Mouse (Mus musculus): ENCODE results near the gene Mastl. TPM values are rescaled to one million over a fixed set of nuclear protein-coding genes. Genes with fewer than 3 reads are reported as not detected.

The Mastl gene
- polyA plus RNA-seq (2017; shearing (Covaris generic)) = 1.1 TPM

GRCm38 (mm10) chr2:23155777-23156607 lies at the start of gene Mastl, which contains the start of gene Yme1l1:
Gene Mastl (minus strand): TSS chr2:23156024.
Gene Yme1l1 (plus strand): TSS chr2:23156369.

GRCm38 (mm10) chr2:23067552-23068369 lies 88.1 kb downstream of the Mastl start, which contains the start of gene Acbd5:
Gene Acbd5 (plus strand): TSS chr2:23068167.

Other genes starting within 250 kb of the Mastl start
- gene Abi1, start 115.8 kb downstream of the Mastl start, polyA plus RNA-seq (2017; shearing (Covaris generic)) = 176 TPM
- gene Acbd5, start 87.9 kb downstream of the Mastl start, polyA plus RNA-seq (2017; shearing (Covaris generic)) = 69.0 TPM
- 87.4 TPM for gene Yme1l1, start 345 bp upstream of the Mastl start, polyA plus RNA-seq (2017; shearing (Covaris generic))
- gene 4931423N10Rik, start 51.5 kb upstream of the Mastl start, polyA plus RNA-seq (2017; shearing (Covaris generic)) = not detected
- gene Nxph2, start 165.2 kb upstream of the Mastl start, polyA plus RNA-seq (2017; shearing (Covaris generic)) = not detected

Data from CD4-positive, CD25-positive, alpha-beta regulatory T cell, adult 9 weeks (primary cell).